Mouse (Mus musculus) heart, embryonic 14.5 days (tissue): Measurements from ENCODE around the gene Rhox11. TPM values are rescaled to one million over a fixed set of nuclear protein-coding genes. Genes with fewer than 3 reads are reported as not detected.

Experiments used
- ATAC-seq: fragments of 200-750 bp; cut with Nextera tagmentation; 2 replicates; pipeline ENCODE4 v1.8.0; 2017; ENCODE audit warnings: low read depth, moderate TSS enrichment; ENCODE audit not compliant: insufficient number of reproducible peaks, insufficient read depth, low FRiP score
- H3K27ac ChIP-seq, 2 experiments: fragments of 200-500 bp in 1 of 2; fragments of 300-500 bp in 1 of 2; sonication (generic) in 1 of 2; replicated peaks in 1 of 2; 2 replicates each; pipeline ENCODE4 v1.5.1; 2012 to 2014; ENCODE audit warnings: low read depth in 2 of 2, low read length in 2 of 2, control low read depth in 1 of 2, mild to moderate bottlenecking in 1 of 2, mixed read lengths in 1 of 2; ENCODE audit not compliant: control insufficient read depth in 1 of 2, insufficient read depth in 1 of 2
- H3K27me3 ChIP-seq: fragments of 300-500 bp; sonication (generic); 2 replicates; pipeline ENCODE4 v1.6.1; 2014; ENCODE audit warnings: mild to moderate bottlenecking, low read length, control low read depth; ENCODE audit not compliant: control insufficient read depth, insufficient read depth
- H3K36me3 ChIP-seq: fragments of 300-500 bp; sonication (generic); 2 replicates; pipeline ENCODE4 v1.6.1; 2014; ENCODE audit warnings: mild to moderate bottlenecking, control low read depth, low read length, mixed read lengths; ENCODE audit not compliant: control insufficient read depth, insufficient read depth
- H3K4me1 ChIP-seq, 2 experiments: fragments of 200-500 bp in 1 of 2; fragments of 300-500 bp in 1 of 2; sonication (generic) in 1 of 2; 2 replicates each; pipeline ENCODE4 v1.6.1; 2012 to 2014; ENCODE audit warnings: low read length in 2 of 2, control low read depth in 1 of 2, mixed read lengths in 1 of 2; ENCODE audit not compliant: control insufficient read depth in 2 of 2, insufficient read depth in 2 of 2
- H3K4me2 ChIP-seq: fragments of 300-500 bp; sonication (generic); 2 replicates; pipeline ENCODE4 v1.6.1; 2014; ENCODE audit warnings: mild to moderate bottlenecking, low read length
- H3K4me3 ChIP-seq, 2 experiments: fragments of 200-500 bp in 1 of 2; fragments of 300-500 bp in 1 of 2; sonication (generic) in 1 of 2; 2 replicates each; pipeline ENCODE4 v1.5.1; 2012 to 2014; ENCODE audit warnings: low read length in 2 of 2, mild to moderate bottlenecking in 2 of 2, control low read depth in 1 of 2, low read depth in 1 of 2, moderate library complexity in 1 of 2; ENCODE audit not compliant: control insufficient read depth in 1 of 2, insufficient read depth in 1 of 2
- H3K9ac ChIP-seq: fragments of 300-500 bp; sonication (generic); 2 replicates; pipeline ENCODE4 v1.6.1; 2014; ENCODE audit warnings: mild to moderate bottlenecking, low read length
- H3K9me3 ChIP-seq: fragments of 300-500 bp; sonication (generic); 2 replicates; pipeline ENCODE4 v1.6.1; 2016; ENCODE audit warnings: low read length, control low read depth; ENCODE audit not compliant: control insufficient read depth
- WGBS: fragments of 180-500 bp; shearing (Covaris S2); extraction: QIAGEN DNeasy Blood & Tissue Kit; methylation state at CpG from one replicate; pipeline ENCODE4 v1.1.7; 2014; 5-methylcytosine and 5-hydroxymethylcytosine counted together
- polyA plus RNA-seq: library from polyadenylated mRNA; unstranded; fragments of >200 nt; fragmentation: Nextera tagmentation; extraction: Ambion mirVana; gene quantifications from 2 replicates; pipeline ENCODE4 v1.2.1, GENCODE M21; 2014

The Rhox11 gene
- polyA plus RNA-seq, 1 experiment from 2014 or later = not detected

GRCm38 (mm10) chrX:38039666-38040065, 45.3 kb downstream of the Rhox11 start:
- Histone ChIP-seq H3K9me3 (no peaks in the 10 kb centered on the region), H3K27me3 (no peaks in the 10 kb centered on the region), H3K4me2 (no peak overlapping the region), H3K9ac (no peak overlapping the region), H3K27ac (no peak overlapping the region), H3K4me3 (no peak overlapping the region), H3K36me3 (no peaks in the 10 kb centered on the region), H3K4me1 (no peaks in the 10 kb centered on the region)
- no peak for ATAC-seq
- WGBS = 82% methylated on average over 5 of the region's 5 CpGs

GRCm38 (mm10) chrX:38033841-38034240, 51.1 kb downstream of the Rhox11 start:
- Histone ChIP-seq H3K4me1 (no peaks in the 10 kb centered on the region), H3K36me3 (no peaks in the 10 kb centered on the region), H3K9me3 (no peaks in the 10 kb centered on the region), H3K4me2 (no peak overlapping the region), H3K4me3 (no peak overlapping the region), H3K27ac (no peak overlapping the region), H3K9ac (no peak overlapping the region), H3K27me3 (no peaks in the 10 kb centered on the region)
- ATAC-seq = no peak
- WGBS = 45% methylated on average over 2 of the region's 2 CpGs

Other genes with a start within 250 kb of the Rhox11 start
- not detected in 2 replicates for gene Rhox8, start 206.2 kb downstream of the Rhox11 start, polyA plus RNA-seq
- not detected in 2 replicates for gene Rhox7b, start 187.9 kb downstream of the Rhox11 start, polyA plus RNA-seq
- gene Rhox9, start 183.4 kb downstream of the Rhox11 start, polyA plus RNA-seq = not detected in 2 replicates
- gene Btg1-ps1, start 66.3 kb downstream of the Rhox11 start, polyA plus RNA-seq = not detected in 2 replicates
- not detected in 2 replicates for gene Btg1-ps2, start 42.0 kb downstream of the Rhox11 start, polyA plus RNA-seq
- gene Rhox10, start 18.7 kb downstream of the Rhox11 start, polyA plus RNA-seq = not detected in 2 replicates
- not detected in 2 replicates for gene Rhox12, start 25.8 kb upstream of the Rhox11 start, polyA plus RNA-seq
- not detected in 2 replicates for gene Rhox13, start 36.1 kb upstream of the Rhox11 start, polyA plus RNA-seq
- 2.8 and 3.9 TPM in 2 replicates for gene Zbtb33, start 104.7 kb upstream of the Rhox11 start, polyA plus RNA-seq
- gene Tmem255a, start 167.3 kb upstream of the Rhox11 start, polyA plus RNA-seq = 27.0 and 34.1 TPM in 2 replicates
- 0.04 TPM in 1 of 2 replicates, not detected in the other for gene Atp1b4, start 231.0 kb upstream of the Rhox11 start, polyA plus RNA-seq